Mouse (Mus musculus) layer of hippocampus, adult 2 months (tissue): ENCODE data around the gene Sap30. TPM values are rescaled to one million over a fixed set of nuclear protein-coding genes. Genes with fewer than 3 reads are reported as not detected.
"Not testable (repeated sequence)": the region's sequence is repeated elsewhere in the genome, so short reads cannot be mapped to it uniquely, and the experiment has no call there.

Source experiments
- DNase-seq, 2 experiments: peaks; one replicate each; pipeline ENCODE4 v3.0.0; 2022; ENCODE audit warnings: low spot score in 2 of 2
- H3K27ac ChIP-seq: fragments of 200-600 bp; 2 replicates; pipeline ENCODE4 v1.8.1; 2022
- H3K4me3 ChIP-seq: fragments of 200-600 bp; 2 replicates; pipeline ENCODE4 v1.8.1; 2022; ENCODE audit warnings: mild to moderate bottlenecking
- CTCF ChIP-seq: fragments of 200-600 bp; conservative IDR thresholded peaks from 2 replicates; pipeline ENCODE4 v1.8.1; 2022; ENCODE audit warnings: antibody characterized with exemption, mild to moderate bottlenecking, moderate library complexity
- total RNA-seq, 2 experiments: library from RNA; stranded (reverse); gene quantifications; 2 replicates each; pipeline ENCODE4 v1.2.3; 2021

Gene Sap30
- total RNA-seq, 2 experiments from 2014 or later = 10.4 to 12.6 TPM

DNA sequence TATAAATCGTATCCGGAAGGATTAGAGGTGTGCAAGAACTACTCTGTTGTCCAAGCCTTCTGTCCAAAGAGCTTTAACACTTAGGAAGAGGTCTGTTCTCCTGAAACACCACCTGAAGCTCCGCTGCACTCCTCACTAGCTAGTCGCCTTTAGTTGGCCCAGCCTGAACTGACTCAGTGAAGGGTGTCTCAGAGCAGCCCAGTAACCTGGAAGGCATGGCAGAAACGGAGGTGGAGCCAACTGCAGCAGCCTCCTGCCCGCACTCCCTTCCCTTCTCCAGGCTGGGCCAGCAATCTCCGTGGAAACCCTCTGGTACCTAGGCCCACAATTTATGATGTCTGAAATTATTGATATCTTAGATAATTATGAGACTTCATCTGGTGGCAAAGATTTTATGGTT, 36.9 kb downstream of the Sap30 start:
- no peak overlapping the region for H3K27ac ChIP-seq
- TF ChIP-seq CTCF = no peak
- DNase-seq = no peak
- no peak overlapping the region for H3K4me3 ChIP-seq

DNA sequence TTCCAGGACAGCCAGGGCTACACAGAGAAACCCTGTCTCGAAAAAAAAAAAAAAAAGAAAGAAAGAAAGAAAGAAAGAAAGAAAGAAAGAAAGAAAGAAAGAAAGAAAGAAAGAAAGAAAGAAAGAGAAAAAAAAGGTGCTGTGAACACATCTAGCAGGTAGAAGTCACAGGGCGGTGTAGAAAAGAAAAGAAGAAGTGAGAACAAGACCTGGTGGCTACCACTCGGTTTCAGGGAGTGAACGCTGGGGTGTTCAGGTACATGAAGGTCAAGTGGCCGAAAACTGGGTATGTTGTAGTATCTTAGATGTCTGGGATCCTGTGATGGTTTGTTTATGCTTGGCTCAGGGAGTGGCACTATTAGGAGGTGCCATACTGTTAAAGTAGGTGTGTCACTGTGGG, 41.8 kb downstream of the Sap30 start:
- not testable (repeated sequence) for H3K4me3 ChIP-seq, H3K27ac ChIP-seq, DNase-seq

DNA sequence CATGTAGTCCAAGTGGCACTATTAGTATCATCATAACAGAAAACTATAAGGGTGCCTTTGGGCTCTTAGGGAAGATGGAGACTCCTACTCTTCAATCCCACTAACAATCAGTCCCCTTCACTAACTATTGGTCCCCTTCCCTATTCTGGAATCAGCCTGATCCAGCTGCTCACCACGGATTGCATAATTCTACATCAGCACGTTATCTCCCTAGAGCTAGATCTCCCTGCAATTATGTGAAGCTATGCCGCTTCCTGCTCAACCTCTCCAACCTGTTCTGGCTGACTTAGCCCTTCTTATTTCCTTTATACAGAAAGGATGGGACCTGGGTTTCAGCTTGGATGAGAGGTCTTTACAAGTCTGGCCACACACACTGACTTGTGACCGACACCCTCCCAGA, 44.4 kb downstream of the Sap30 start:
- Histone ChIP-seq H3K27ac (no peak overlapping the region), H3K4me3 (no peak overlapping the region)
- no peak for DNase-seq
- no peak for TF ChIP-seq CTCF

DNA sequence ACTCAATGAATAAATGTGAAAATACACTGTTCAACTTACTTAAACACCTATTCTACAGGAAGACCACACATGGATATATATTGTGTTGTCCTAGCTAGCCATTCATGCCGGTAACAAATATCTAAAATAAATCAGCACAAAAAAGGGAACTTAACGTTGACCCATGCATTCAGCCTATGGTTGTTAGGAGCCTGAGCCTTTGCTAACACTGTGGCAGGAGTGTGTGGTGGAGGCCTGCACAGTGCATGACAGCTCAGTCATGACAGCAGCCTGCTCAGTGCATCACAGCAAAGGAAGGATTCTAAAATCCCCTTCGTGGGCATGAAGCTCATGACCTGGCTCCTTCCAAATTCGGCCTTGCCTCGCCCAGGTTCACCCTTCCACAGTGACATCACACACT, 46.1 kb downstream of the Sap30 start:
- H3K27ac ChIP-seq = no peak overlapping the region
- no peak for DNase-seq
- no peak for TF ChIP-seq CTCF
- no peak overlapping the region for H3K4me3 ChIP-seq

DNA sequence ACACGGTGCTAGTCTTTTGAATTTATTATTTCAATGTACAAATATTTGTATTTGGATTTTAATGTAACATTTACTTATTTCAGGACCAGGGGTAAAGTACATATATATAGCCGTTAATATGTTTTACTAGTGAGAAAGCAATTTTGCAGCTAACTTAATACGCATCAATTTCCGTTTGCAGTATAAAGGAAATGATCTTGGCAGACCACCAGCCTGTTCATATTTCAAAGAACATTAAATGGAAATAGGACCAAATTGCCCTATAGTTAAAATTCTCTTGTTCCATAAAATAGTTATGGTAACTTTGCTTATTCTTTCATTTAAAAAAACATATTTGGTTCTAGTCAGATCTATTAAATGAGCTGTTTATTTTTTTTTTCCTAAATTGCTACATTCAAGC, 46.5 kb downstream of the Sap30 start:
- Histone ChIP-seq H3K27ac (no peak overlapping the region), H3K4me3 (no peak overlapping the region)
- DNase-seq = no peak
- no peak for TF ChIP-seq CTCF

DNA sequence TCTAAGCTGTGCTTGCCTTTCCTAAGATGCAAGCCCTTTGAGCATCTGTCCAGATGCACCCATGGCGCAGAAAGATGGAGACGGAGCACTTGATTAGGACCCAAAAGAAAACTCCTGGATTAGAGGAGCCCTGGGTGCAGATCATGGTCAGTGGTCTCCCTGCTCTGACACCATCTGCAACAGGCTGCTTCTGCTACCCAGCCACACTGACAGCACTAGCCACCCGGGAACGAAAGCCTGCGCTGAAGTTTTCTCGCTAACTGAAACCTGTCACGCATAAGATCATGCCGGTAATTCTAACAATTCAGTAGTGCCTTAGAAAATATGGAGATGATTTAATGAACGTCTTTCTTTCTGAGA, 51.2 kb downstream of the Sap30 start:
- Histone ChIP-seq H3K27ac (no peak overlapping the region), H3K4me3 (no peak overlapping the region; the same call in 1 of the 2 replicates)
- no peak for DNase-seq
- no peak for TF ChIP-seq CTCF

DNA sequence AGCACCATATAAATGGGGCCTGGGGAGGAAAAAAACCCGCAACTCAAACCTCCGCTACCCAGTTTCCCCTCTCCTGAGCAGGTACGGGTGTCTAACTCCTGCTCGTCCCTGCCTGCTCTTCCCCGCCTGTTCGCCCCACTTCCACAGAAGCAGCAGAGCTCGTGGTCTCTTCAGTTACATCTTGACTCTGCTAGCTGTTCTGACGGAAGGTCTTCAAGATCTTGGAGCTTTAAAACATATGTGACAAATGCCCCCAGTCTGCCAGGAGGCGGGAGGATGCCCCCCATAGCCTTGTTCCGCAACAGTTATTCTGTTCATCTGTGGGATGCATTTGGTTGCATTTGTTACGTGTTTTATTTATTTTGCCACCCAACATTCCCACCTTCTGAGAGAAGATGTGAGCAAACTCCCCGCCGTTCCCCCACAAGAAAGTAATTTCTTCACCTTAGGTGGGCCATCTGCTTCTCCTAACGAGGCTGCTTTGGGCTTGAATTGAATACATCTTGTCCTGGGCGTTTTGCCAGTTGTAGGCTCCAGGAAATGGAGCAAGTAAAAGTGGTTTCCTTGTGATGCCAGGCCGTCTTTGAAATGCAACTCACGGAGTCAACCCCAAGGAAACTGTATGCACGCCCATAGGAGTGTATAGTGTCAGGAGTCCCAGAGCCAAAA, 51.8 kb downstream of the Sap30 start:
- DNase-seq = peak; percentile 39 to 48
- H3K27ac ChIP-seq = no peak overlapping the region
- TF ChIP-seq CTCF = no peak
- peak overlapping the region; percentile 2; the same call in 1 of the 2 replicates for H3K4me3 ChIP-seq

DNA sequence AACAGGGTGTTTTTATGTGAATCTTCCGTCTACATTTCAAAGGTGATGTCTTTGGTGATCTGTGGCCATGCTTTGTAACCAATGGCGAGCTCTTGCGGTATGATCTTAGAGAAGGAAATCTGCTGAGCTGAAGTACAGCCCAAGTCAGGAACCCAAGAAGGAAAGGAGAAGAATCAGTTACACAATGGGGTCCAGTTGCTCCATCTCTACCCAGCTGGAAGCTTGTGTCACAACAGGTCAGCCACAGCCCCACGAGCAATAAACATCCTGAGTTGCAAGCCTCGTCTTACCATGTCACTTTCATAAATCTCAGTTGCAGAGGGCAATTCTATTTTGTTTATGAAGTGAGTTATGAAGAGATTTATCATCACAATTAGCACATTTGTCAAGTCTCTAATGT, 54.9 kb downstream of the Sap30 start:
- TF ChIP-seq CTCF = no peak
- no peak overlapping the region for H3K4me3 ChIP-seq
- DNase-seq = no peak
- H3K27ac ChIP-seq = no peak overlapping the region

Other genes with a start within 250 kb of the Sap30 start
- gene Hand2, start 166.9 kb downstream of the Sap30 start, total RNA-seq = not detected
- 10 to 100 TPM; 59.4 to 60.9 TPM for gene Scrg1, start 31.9 kb downstream of the Sap30 start, total RNA-seq
- 1 to 10 TPM; 7.4 to 8.5 TPM for gene Hmgb2, start 24.0 kb upstream of the Sap30 start, total RNA-seq
- 10 to 100 TPM in 1 of 2 experiments, 1 to 10 TPM in 1; 9.7 to 11.4 TPM for gene Galnt7, start 165.2 kb upstream of the Sap30 start, total RNA-seq